Mouse (Mus musculus) hindbrain, embryonic 16.5 days (tissue): ENCODE measurements around the gene Fshr. TPM values are rescaled to one million over a fixed set of nuclear protein-coding genes. Genes with fewer than 3 reads are reported as not detected.

Source experiments
- ATAC-seq: fragments of 200-750 bp; cut with Nextera tagmentation; 2 replicates; pipeline ENCODE4 v1.8.0; 2017; ENCODE audit warnings: moderate TSS enrichment, moderate library complexity
- H3K27ac ChIP-seq: fragments of 300-500 bp; sonication (generic); 2 replicates; pipeline ENCODE4 v1.5.1; 2014; ENCODE audit warnings: low read depth, mild to moderate bottlenecking, control low read depth, low read length, moderate library complexity
- H3K27me3 ChIP-seq: fragments of 300-500 bp; sonication (generic); replicated peaks from 2 replicates; pipeline ENCODE4 v1.6.1; 2014; ENCODE audit warnings: low read length; ENCODE audit not compliant: control insufficient read depth, insufficient read depth
- H3K36me3 ChIP-seq: fragments of 300-500 bp; sonication (generic); 2 replicates; pipeline ENCODE4 v1.6.1; 2014; ENCODE audit warnings: mild to moderate bottlenecking, low read length, moderate library complexity, mixed read lengths; ENCODE audit not compliant: control insufficient read depth, insufficient read depth
- H3K4me1 ChIP-seq: fragments of 300-500 bp; sonication (generic); 2 replicates; pipeline ENCODE4 v1.6.1; 2014; ENCODE audit warnings: low read depth, low read length; ENCODE audit not compliant: control insufficient read depth, insufficient read depth
- H3K4me2 ChIP-seq: fragments of 300-500 bp; sonication (generic); 2 replicates; pipeline ENCODE4 v1.6.1; 2014; ENCODE audit warnings: mild to moderate bottlenecking, low read length, control low read depth, moderate library complexity
- H3K4me3 ChIP-seq: fragments of 300-500 bp; sonication (generic); 2 replicates; pipeline ENCODE4 v1.5.1; 2014; ENCODE audit warnings: mild to moderate bottlenecking, low read length, control low read depth, moderate library complexity
- H3K9ac ChIP-seq: fragments of 300-500 bp; sonication (generic); 2 replicates; pipeline ENCODE4 v1.6.1; 2014; ENCODE audit warnings: low read depth, mild to moderate bottlenecking, control low read depth, low read length, moderate library complexity
- H3K9me3 ChIP-seq: fragments of 300-500 bp; sonication (generic); 2 replicates; pipeline ENCODE4 v1.6.1; 2014; ENCODE audit warnings: mild to moderate bottlenecking, low read length, moderate library complexity; ENCODE audit not compliant: control insufficient read depth
- WGBS: fragments of 180-500 bp; shearing (Covaris S2); extraction: QIAGEN DNeasy Blood & Tissue Kit; methylation state at CpG from one replicate; pipeline ENCODE4 v1.1.7; 2014; 5-methylcytosine and 5-hydroxymethylcytosine counted together
- polyA plus RNA-seq: library from polyadenylated mRNA; unstranded; fragments of >200 nt; fragmentation: Nextera tagmentation; extraction: Ambion mirVana; gene quantifications from 2 replicates; pipeline ENCODE4 v1.2.1, GENCODE M21; 2015

Gene Fshr
- polyA plus RNA-seq, 1 experiment from 2014 or later, result not detected

GRCm38 (mm10) chr17:89008680-89009079, 191.8 kb downstream of the Fshr start:
- Histone ChIP-seq H3K4me3 (no peak overlapping the region), H3K4me1 (no peaks in the 10 kb centered on the region), H3K27me3 (no peaks in the 10 kb centered on the region), H3K4me2 (no peak overlapping the region), H3K36me3 (no peaks in the 10 kb centered on the region), H3K9me3 (no peaks in the 10 kb centered on the region), H3K27ac (no peak overlapping the region), H3K9ac (no peak overlapping the region)
- 47% methylated on average over 7 of the region's 7 CpGs for WGBS
- ATAC-seq, result no peak

GRCm38 (mm10) chr17:89005959-89006358, 194.5 kb downstream of the Fshr start:
- Histone ChIP-seq H3K4me2 (no peak overlapping the region), H3K27ac (no peak overlapping the region), H3K27me3 (no peaks in the 10 kb centered on the region), H3K4me1 (no peaks in the 10 kb centered on the region), H3K9me3 (no peaks in the 10 kb centered on the region), H3K36me3 (no peaks in the 10 kb centered on the region), H3K4me3 (no peak overlapping the region), H3K9ac (no peak overlapping the region)
- no peak for ATAC-seq
- WGBS, result 75% methylated on average over 5 of the region's 5 CpGs

GRCm38 (mm10) chr17:88999907-89000306, 200.6 kb downstream of the Fshr start:
- no peaks in the 10 kb centered on the region for H3K4me1 ChIP-seq
- H3K9ac ChIP-seq, result no peak overlapping the region
- no peak overlapping the region for H3K27ac ChIP-seq
- no peak overlapping the region for H3K4me2 ChIP-seq
- H3K36me3 ChIP-seq, result no peaks in the 10 kb centered on the region
- ATAC-seq, result no peak
- H3K4me3 ChIP-seq, result no peak overlapping the region
- H3K27me3 ChIP-seq, result no peaks in the 10 kb centered on the region
- H3K9me3 ChIP-seq, result no peaks in the 10 kb centered on the region

- Histone ChIP-seq H3K9ac (no peak overlapping the region), H3K27me3 (no peaks in the 10 kb centered on the region), H3K36me3 (no peaks in the 10 kb centered on the region), H3K4me2 (no peak overlapping the region), H3K9me3 (no peaks in the 10 kb centered on the region), H3K4me3 (no peak overlapping the region), H3K27ac (no peak overlapping the region), H3K4me1 (no peaks in the 10 kb centered on the region)
- ATAC-seq, result no peak
- 67% methylated on average over 1 of the region's 1 CpGs for WGBS
Observed at GRCm38 (mm10) chr17:88998243-88998642, 202.2 kb downstream of the Fshr start.

- no peaks in the 10 kb centered on the region for H3K36me3 ChIP-seq
- H3K9me3 ChIP-seq, result no peaks in the 10 kb centered on the region
- H3K27me3 ChIP-seq, result no peaks in the 10 kb centered on the region
- ATAC-seq, result no peak
- H3K27ac ChIP-seq, result no peak overlapping the region
- H3K4me1 ChIP-seq, result no peaks in the 10 kb centered on the region
- H3K4me3 ChIP-seq, result no peak overlapping the region
- no peak overlapping the region for H3K4me2 ChIP-seq
- 92% methylated on average over 4 of the region's 4 CpGs for WGBS
- no peak overlapping the region for H3K9ac ChIP-seq
Observed at GRCm38 (mm10) chr17:88991238-88991637, 209.2 kb downstream of the Fshr start.

- H3K36me3 ChIP-seq, result no peaks in the 10 kb centered on the region
- no peaks in the 10 kb centered on the region for H3K27me3 ChIP-seq
- WGBS, result 78% methylated on average over 10 of the region's 10 CpGs
- no peak overlapping the region for H3K9ac ChIP-seq
- H3K4me1 ChIP-seq, result no peaks in the 10 kb centered on the region
- no peak overlapping the region for H3K27ac ChIP-seq
- no peak for ATAC-seq
- H3K9me3 ChIP-seq, result no peaks in the 10 kb centered on the region
- no peak overlapping the region for H3K4me2 ChIP-seq
- no peak overlapping the region for H3K4me3 ChIP-seq
Observed at GRCm38 (mm10) chr17:88980708-88981355, 219.6 kb downstream of the Fshr start.

GRCm38 (mm10) chr17:88974538-88974937, 225.9 kb downstream of the Fshr start:
- H3K36me3 ChIP-seq, result no peaks in the 10 kb centered on the region
- H3K27me3 ChIP-seq, result no peaks in the 10 kb centered on the region
- H3K9ac ChIP-seq, result no peak overlapping the region
- no peak overlapping the region for H3K4me2 ChIP-seq
- H3K27ac ChIP-seq, result no peak overlapping the region
- no peak for ATAC-seq
- no peaks in the 10 kb centered on the region for H3K9me3 ChIP-seq
- WGBS, result 83% methylated on average over 3 of the region's 3 CpGs
- no peak overlapping the region for H3K4me3 ChIP-seq
- H3K4me1 ChIP-seq, result no peaks in the 10 kb centered on the region

GRCm38 (mm10) chr17:88966028-88966427, 234.4 kb downstream of the Fshr start:
- WGBS, result 34% methylated on average over 3 of the region's 3 CpGs
- Histone ChIP-seq H3K4me1 (no peaks in the 10 kb centered on the region), H3K27ac (no peak overlapping the region)

GRCm38 (mm10) chr17:88954011-88954410, 246.5 kb downstream of the Fshr start:
- Histone ChIP-seq H3K4me2 (no peak overlapping the region), H3K9ac (no peak overlapping the region), H3K4me1 (no peaks in the 10 kb centered on the region), H3K9me3 (no peaks in the 10 kb centered on the region), H3K27me3 (no peaks in the 10 kb centered on the region), H3K36me3 (no peaks in the 10 kb centered on the region), H3K4me3 (no peak overlapping the region), H3K27ac (no peak overlapping the region)
- 28% methylated on average over 5 of the region's 5 CpGs for WGBS
- peak; percentile 81 for ATAC-seq

More at GRCm38 (mm10) chr17:88966028-88966427, 234.4 kb downstream of the Fshr start:
- H3K4me2 ChIP-seq, result no peak overlapping the region
- H3K9me3 ChIP-seq, result no peaks in the 10 kb centered on the region
- peak; percentile 30; the same call in 1 of the 2 replicates for ATAC-seq
- H3K9ac ChIP-seq, result no peak overlapping the region
- no peaks in the 10 kb centered on the region for H3K27me3 ChIP-seq
- H3K36me3 ChIP-seq, result no peaks in the 10 kb centered on the region
- H3K4me3 ChIP-seq, result no peak overlapping the region
